Mouse (Mus musculus): ENCODE results near the gene Gm4175.
"Not testable (repeated sequence)": the region's sequence is repeated elsewhere in the genome, so short reads cannot be mapped to it uniquely, and the experiment has no call there.

Gene Gm4175

DNA sequence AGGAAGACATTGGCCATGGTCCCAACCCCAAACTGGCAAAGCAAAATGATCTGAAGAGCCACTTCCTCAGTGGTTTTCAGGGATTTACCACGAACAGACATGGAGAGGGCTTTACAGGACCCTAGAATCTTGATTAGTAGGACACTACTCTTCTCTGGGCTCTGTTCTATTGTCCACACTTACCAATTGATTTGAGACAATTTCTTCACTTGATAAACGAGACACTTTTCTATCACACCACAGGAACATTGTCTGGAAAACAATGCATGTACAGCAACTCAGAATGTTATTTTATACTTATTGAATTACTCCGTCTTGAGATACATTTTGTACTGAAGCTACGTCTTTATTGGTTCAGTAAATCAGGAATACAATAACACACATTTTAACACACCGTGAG, at the start of gene Gm4175:
Gene Gm4175, minus strand, starts transcription at position 101 of the 400 bp plus-strand sequence.
- DNase-seq (ENCODE audit: low spot score) = not testable (repeated sequence)

DNA sequence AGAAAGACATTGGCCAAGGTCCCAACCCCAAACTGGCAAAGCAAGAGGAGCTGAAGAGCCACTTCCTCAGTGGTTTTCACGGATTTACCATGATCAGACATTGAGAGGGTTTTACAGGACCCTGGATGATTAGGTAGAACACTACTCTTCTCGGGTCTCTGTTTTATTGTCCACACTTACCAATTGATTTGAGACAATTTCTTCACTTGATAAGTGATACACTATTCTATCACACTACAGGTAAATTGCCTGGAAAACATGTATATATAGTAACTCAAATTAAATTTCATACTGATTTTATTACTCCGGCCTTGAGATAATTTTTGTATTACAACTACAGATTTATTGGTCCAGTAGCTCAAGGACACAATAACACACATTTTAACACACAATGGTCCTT, 35.4 kb upstream of the Gm4175 start, which contains the start of gene Gm4177:
Gene Gm4177, minus strand, starts transcription at position 101 of the 400 bp plus-strand sequence.
- not testable (repeated sequence) for DNase-seq (ENCODE audit: low spot score)

Measured in ovary, postnatal 36 days (tissue).